Mouse (Mus musculus) bone marrow, adult 2 months (tissue): ENCODE data around the gene Cib1.

Experiments used
- CTCF ChIP-seq: fragments of 200-500 bp; IDR thresholded peaks from 2 replicates; pipeline ENCODE4 v1.5.1; 2011; ENCODE audit warnings: low read length, control low read depth; ENCODE audit not compliant: control insufficient read depth, insufficient read depth
- POLR2A ChIP-seq: fragments of 200-500 bp; IDR thresholded peaks from 2 replicates; pipeline ENCODE4 v1.6.1; 2011; ENCODE audit warnings: low read depth, mild to moderate bottlenecking, control low read depth, low read length, borderline replicate concordance; ENCODE audit not compliant: control insufficient read depth

DNA sequence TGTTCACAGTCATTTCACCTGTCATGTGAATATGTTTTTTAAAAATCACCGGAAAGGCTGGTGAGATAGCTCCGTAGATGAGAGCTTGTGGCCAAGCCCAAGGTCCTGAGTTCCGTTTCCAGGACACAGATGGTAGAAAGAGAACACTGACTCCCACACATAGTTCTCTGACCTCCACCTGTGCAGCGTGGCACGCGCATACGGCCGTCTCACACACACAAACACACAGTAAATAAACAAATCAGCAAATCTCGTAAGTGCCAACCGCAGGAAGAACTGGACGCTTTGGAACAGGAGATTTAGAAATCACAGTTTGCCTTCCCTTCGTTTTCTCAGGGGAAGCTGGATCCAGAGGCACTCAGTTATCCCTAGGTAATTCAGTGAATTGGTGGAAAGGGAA, 45.1 kb downstream of the Cib1 start:
- TF ChIP-seq CTCF (no peak), POLR2A (no peak)
